Mouse (Mus musculus): Measurements from ENCODE around the gene Tnr.

GRCm38 (mm10) chr1:159532841-159533569 is 9.4 kb downstream of the Tnr start:
- TF ChIP-seq CTCF (IDR thresholded peaks at IDR 0.05 in 2 of 3, conservative IDR thresholded peaks at IDR 0.05 in 1 of 3; ENCODE audit: control insufficient read depth in 1 of 3, insufficient read depth in 1 of 3, low read depth in 2 of 3, low read length in 3 of 3, poor library complexity in 1 of 3, severe bottlenecking in 1 of 3), result no peak
- no peak for TF ChIP-seq HCFC1 (IDR thresholded peaks at IDR 0.05; ENCODE audit: low read depth, low read length)
- TF ChIP-seq EP300 (IDR thresholded peaks at IDR 0.05; ENCODE audit: low read depth in 1 of 2, low read length in 2 of 2), result no peak
- TF ChIP-seq POLR2AphosphoS5 (IDR thresholded peaks at IDR 0.05; ENCODE audit: borderline replicate concordance, low read depth, low read length), result no peak
- no peak for TF ChIP-seq NRF1 (IDR thresholded peaks at IDR 0.05; ENCODE audit: insufficient read depth, low read depth, low read length, poor library complexity, severe bottlenecking)
- TF ChIP-seq BHLHE40 (IDR thresholded peaks at IDR 0.05; ENCODE audit: borderline replicate concordance, low read depth, low read length), result no peak
- TF ChIP-seq E2F4 (IDR thresholded peaks at IDR 0.05; ENCODE audit: borderline replicate concordance, low read depth, low read length), result no peak
- no peak for TF ChIP-seq KAT2A (conservative IDR thresholded peaks at IDR 0.05; ENCODE audit: low read depth, low read length)
- no peak for TF ChIP-seq TBP (IDR thresholded peaks at IDR 0.05; ENCODE audit: low read depth, low read length)
- no peak for TF ChIP-seq POLR2A (IDR thresholded peaks at IDR 0.05; ENCODE audit: control insufficient read depth in 1 of 2, insufficient read depth in 1 of 2, low read depth in 1 of 2, low read length in 2 of 2, poor library complexity in 1 of 2)
